Mouse (Mus musculus): Measurements from ENCODE around the gene Vmn1r48.
"Not testable (repeated sequence)": the region's sequence is repeated elsewhere in the genome, so short reads cannot be mapped to it uniquely, and the experiment has no call there.

Vmn1r48 gene

GRCm38 (mm10) chr6:90036741-90037140, at the start of gene Vmn1r48:
Vmn1r48 (minus strand) TSS chr6:90036841.
- DNase-seq (ENCODE audit: low spot score in 2 of 2): not testable (repeated sequence)

GRCm38 (mm10) chr6:90078406-90078805, 41.8 kb upstream of the Vmn1r48 start, which contains the start of gene Vmn1r49:
Vmn1r49 (minus strand) TSS chr6:90078506.
- DNase-seq (ENCODE audit: low spot score in 2 of 2): no peak

- not testable (repeated sequence) for DNase-seq (ENCODE audit: low spot score in 2 of 2)
These were observed 20.8 kb downstream of the Vmn1r48 start, which contains the start of gene Vmn1r47 for GRCm38 (mm10) chr6:90015847-90016246. Vmn1r47 (plus strand) TSS chr6:90016147.

GRCm38 (mm10) chr6:89985989-89986388, 50.7 kb downstream of the Vmn1r48 start:
- no peak for DNase-seq (ENCODE audit: low spot score in 2 of 2)

Data from urinary bladder, postnatal 4 days (tissue).